Mouse (Mus musculus) MEL (cell line): ENCODE measurements around the gene Trim27. TPM values are rescaled to one million over a fixed set of nuclear protein-coding genes. Genes with fewer than 3 reads are reported as not detected.

Experiments
- DNase-seq: peaks from one replicate; pipeline ENCODE4 v3.0.0; 2011; ENCODE audit warnings: low read depth, low spot score
- H3K27ac ChIP-seq: 2 replicates; pipeline ENCODE4 v1.5.1; 2012; ENCODE audit warnings: low read depth, mild to moderate bottlenecking, control low read depth, low read length, moderate library complexity; ENCODE audit not compliant: control insufficient read depth
- H3K27me3 ChIP-seq, 2 experiments: fragments of 150-350 bp in 1 of 2; sonication (generic) in 1 of 2; 2 replicates each; pipeline ENCODE4 v1.6.1; 2012; ENCODE audit warnings: low read length in 2 of 2, mild to moderate bottlenecking in 2 of 2, improper control_type of control experiment in 1 of 2, moderate library complexity in 1 of 2; ENCODE audit not compliant: insufficient read depth in 2 of 2, control insufficient read depth in 1 of 2
- H3K36me3 ChIP-seq, 2 experiments: 2 replicates each; pipeline ENCODE4 v1.6.1; 2012 to 2014; ENCODE audit warnings: low read length in 2 of 2, improper control_type of control experiment in 1 of 2, inconsistent platforms in 1 of 2, mild to moderate bottlenecking in 1 of 2; ENCODE audit not compliant: insufficient read depth in 2 of 2, control insufficient read depth in 1 of 2
- H3K4me1 ChIP-seq, 2 experiments: fragments of 150-350 bp in 1 of 2; sonication (generic) in 1 of 2; 2 replicates each; pipeline ENCODE4 v1.6.1; 2012; ENCODE audit warnings: low read length in 2 of 2, improper control_type of control experiment in 1 of 2, mild to moderate bottlenecking in 1 of 2; ENCODE audit not compliant: insufficient read depth in 2 of 2, control insufficient read depth in 1 of 2
- H3K4me3 ChIP-seq, 2 experiments: fragments of 150-350 bp in 1 of 2; sonication (generic) in 1 of 2; 2 replicates each; pipeline ENCODE4 v1.5.1; 2012; ENCODE audit warnings: low read depth in 2 of 2, low read length in 2 of 2, mild to moderate bottlenecking in 2 of 2, moderate library complexity in 2 of 2, control low read depth in 1 of 2, improper control_type of control experiment in 1 of 2; ENCODE audit not compliant: control insufficient read depth in 1 of 2, insufficient read depth in 1 of 2
- H3K79me2 ChIP-seq: 2 replicates; pipeline ENCODE4 v1.6.1; 2012; ENCODE audit warnings: mild to moderate bottlenecking, low read length, moderate library complexity; ENCODE audit not compliant: control insufficient read depth, poor library complexity, insufficient read depth
- H3K9ac ChIP-seq: 2 replicates; pipeline ENCODE4 v1.6.1; 2012; ENCODE audit warnings: low read depth, mild to moderate bottlenecking, control low read depth, low read length, moderate library complexity; ENCODE audit not compliant: control insufficient read depth, poor library complexity, severe bottlenecking
- H3K9me3 ChIP-seq: fragments of 150-350 bp; sonication (generic); replicated peaks from 2 replicates; pipeline ENCODE4 v1.6.1; 2012; ENCODE audit warnings: mild to moderate bottlenecking, low read length, improper control_type of control experiment, moderate library complexity; ENCODE audit not compliant: insufficient read depth
- ETS1 ChIP-seq: IDR thresholded peaks from 2 replicates; pipeline ENCODE4 v1.6.1; 2012; ENCODE audit warnings: low read depth, mild to moderate bottlenecking, inconsistent platforms, low read length, improper control_type of control experiment, moderate library complexity
- GATA1 ChIP-seq: IDR thresholded peaks from 2 replicates; pipeline ENCODE4 v1.6.1; 2011; ENCODE audit warnings: low read depth, low read length, improper control_type of control experiment
- MYB ChIP-seq: IDR thresholded peaks from 2 replicates; pipeline ENCODE4 v1.6.1; 2011; ENCODE audit warnings: mild to moderate bottlenecking, low read depth, low read length, improper control_type of control experiment
- NELFE ChIP-seq: IDR thresholded peaks from 2 replicates; pipeline ENCODE4 v1.6.1; 2011; ENCODE audit warnings: low read depth, low read length, improper control_type of control experiment
- POLR2A ChIP-seq, 2 experiments: IDR thresholded peaks; 2 replicates each; pipeline ENCODE4 v1.6.1; 2011 to 2012; ENCODE audit warnings: low read length in 2 of 2, mild to moderate bottlenecking in 2 of 2, control low read depth in 1 of 2, improper control_type of control experiment in 1 of 2, low read depth in 1 of 2, moderate library complexity in 1 of 2; ENCODE audit not compliant: control insufficient read depth in 1 of 2, insufficient read depth in 1 of 2, poor library complexity in 1 of 2
- POLR2AphosphoS5 ChIP-seq: IDR thresholded peaks from 2 replicates; pipeline ENCODE4 v1.6.1; 2012; ENCODE audit warnings: low read depth, borderline replicate concordance, mild to moderate bottlenecking, inconsistent platforms, low read length, moderate library complexity, mixed read lengths
- SMC3 ChIP-seq: IDR thresholded peaks from 2 replicates; pipeline ENCODE4 v1.6.1; 2011; ENCODE audit warnings: low read depth, low read length, improper control_type of control experiment
- TAL1 ChIP-seq: IDR thresholded peaks from 2 replicates; pipeline ENCODE4 v1.6.1; 2012; ENCODE audit warnings: mild to moderate bottlenecking, inconsistent platforms, low read length, moderate library complexity, mixed read lengths
- TBP ChIP-seq: IDR thresholded peaks from 2 replicates; pipeline ENCODE4 v1.8.0; 2011; ENCODE audit warnings: low read depth, low read length, improper control_type of control experiment
- TCF12 ChIP-seq: IDR thresholded peaks from 2 replicates; pipeline ENCODE4 v1.6.1; 2014; ENCODE audit warnings: low read depth, mild to moderate bottlenecking, inconsistent platforms, low read length, improper control_type of control experiment, moderate library complexity
- UBTF ChIP-seq: IDR thresholded peaks from 2 replicates; pipeline ENCODE4 v1.6.1; 2012; ENCODE audit warnings: low read depth, mild to moderate bottlenecking, inconsistent platforms, low read length, improper control_type of control experiment, moderate library complexity, borderline replicate concordance; ENCODE audit not compliant: insufficient read depth
- USF1 ChIP-seq: IDR thresholded peaks from 2 replicates; pipeline ENCODE4 v1.6.1; 2014; ENCODE audit warnings: low read depth, mild to moderate bottlenecking, inconsistent platforms, low read length, improper control_type of control experiment, moderate library complexity
- USF2 ChIP-seq, 2 experiments: IDR thresholded peaks; 2 replicates each; pipeline ENCODE4 v1.6.1; 2011 to 2012; ENCODE audit warnings: improper control_type of control experiment in 2 of 2, low read length in 2 of 2, borderline replicate concordance in 1 of 2, inconsistent platforms in 1 of 2, low read depth in 1 of 2, mild to moderate bottlenecking in 1 of 2; ENCODE audit not compliant: insufficient read depth in 1 of 2
- ZC3H11A ChIP-seq: IDR thresholded peaks from 2 replicates; pipeline ENCODE4 v1.6.1; 2012; ENCODE audit warnings: low read depth, mild to moderate bottlenecking, inconsistent platforms, low read length, improper control_type of control experiment
- polyA plus RNA-seq, 2 experiments: library from polyadenylated mRNA; stranded (reverse) in 1 of 2; unstranded in 1 of 2; fragments of >175 nt in 1 of 2; fragments of >200 nt in 1 of 2; gene quantifications; 2 replicates each; pipeline versions ENCODE4 v1.2.1 to v1.2.4; 2012; ENCODE audit warnings: low replicate concordance in 2 of 2, low read depth in 1 of 2; ENCODE audit not compliant: insufficient read length in 2 of 2, insufficient read depth in 1 of 2, missing spikeins in 1 of 2
- total RNA-seq: library from RNA; depleted of rRNA; stranded (reverse); fragments of 300-350 nt; gene quantifications from 2 replicates; pipeline ENCODE4 v1.2.3, GENCODE M21; 2012

Trim27 gene
- total and polyA plus RNA-seq, 3 experiments = 258 to 339 (median 311) TPM

DNA sequence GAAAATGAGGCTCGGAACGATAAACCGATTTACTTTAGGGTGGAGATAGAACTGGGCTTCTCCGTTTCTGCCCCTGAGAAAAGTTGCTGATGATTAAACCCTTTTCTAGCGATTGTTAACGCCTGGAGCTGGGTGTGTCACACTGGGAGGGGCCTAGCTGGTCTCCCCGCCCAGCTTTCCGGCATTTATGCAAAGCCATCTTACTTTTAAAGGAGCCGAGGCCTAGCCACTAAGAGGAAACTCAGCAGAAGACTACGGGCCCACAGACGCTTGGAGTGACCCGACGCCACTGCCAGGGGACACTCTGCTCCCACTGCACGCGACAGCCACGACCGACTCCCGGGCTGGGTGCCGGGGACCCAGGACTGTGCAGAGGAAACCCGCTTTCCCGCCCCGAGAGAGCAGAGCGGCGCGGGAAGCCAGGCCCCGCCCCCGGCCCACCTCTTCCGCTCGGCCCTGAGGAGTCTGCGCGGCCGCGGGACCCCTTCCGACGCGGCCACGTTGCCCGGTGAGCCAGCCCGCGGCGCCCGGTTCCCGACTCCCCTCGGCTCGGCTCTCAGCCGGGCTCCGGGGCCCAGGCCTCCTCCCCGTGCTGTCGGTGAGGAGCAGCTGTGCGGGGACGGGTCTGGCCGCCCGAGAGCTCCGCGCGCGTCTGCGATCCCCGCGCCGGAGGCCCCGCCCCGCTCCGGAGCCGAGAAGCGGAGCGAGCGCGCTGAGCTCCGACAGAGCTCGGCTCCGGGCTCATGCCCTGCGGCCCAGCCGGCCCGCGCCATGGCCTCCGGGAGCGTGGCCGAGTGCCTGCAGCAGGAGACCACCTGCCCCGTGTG is 692 bp downstream of the Trim27 start:
- H3K27ac ChIP-seq = peak overlapping the region; percentile 97
- peaks cover 13 to 29% of the 10 kb centered on the region in 2 experiments for H3K4me1 ChIP-seq
- TF ChIP-seq MYB = no peak
- no peak for TF ChIP-seq ETS1
- no peak for TF ChIP-seq NELFE
- TF ChIP-seq POLR2A (IDR thresholded peaks at IDR 0.05; ENCODE audit: control insufficient read depth in 1 of 2, insufficient read depth in 1 of 2, low read depth in 1 of 2, low read length in 2 of 2, poor library complexity in 1 of 2) = peak; percentile 65 to 93
- TF ChIP-seq UBTF = 0 out of 2 replicates have a peak, but pooled peaks have one; percentile 78
- TF ChIP-seq TBP = peak; percentile 98
- no peak for TF ChIP-seq SMC3
- no peak for TF ChIP-seq USF1
- no peak for TF ChIP-seq TAL1
- no peak for TF ChIP-seq POLR2AphosphoS5
- TF ChIP-seq USF2 (IDR thresholded peaks at IDR 0.05; ENCODE audit: borderline replicate concordance in 1 of 2, insufficient read depth in 1 of 2, low read depth in 1 of 2, low read length in 2 of 2) = no peak
- H3K9me3 ChIP-seq = no peaks in the 10 kb centered on the region
- H3K27me3 ChIP-seq = no peaks in the 10 kb centered on the region
- peaks cover 44% of the 10 kb centered on the region for H3K79me2 ChIP-seq
- peaks cover 23 to 45% of the 10 kb centered on the region in 2 experiments for H3K36me3 ChIP-seq
- DNase-seq = peak; percentile 98
- H3K9ac ChIP-seq = peak overlapping the region; percentile 90
- H3K4me3 ChIP-seq = peak overlapping the region; percentile 48 to 86

DNA sequence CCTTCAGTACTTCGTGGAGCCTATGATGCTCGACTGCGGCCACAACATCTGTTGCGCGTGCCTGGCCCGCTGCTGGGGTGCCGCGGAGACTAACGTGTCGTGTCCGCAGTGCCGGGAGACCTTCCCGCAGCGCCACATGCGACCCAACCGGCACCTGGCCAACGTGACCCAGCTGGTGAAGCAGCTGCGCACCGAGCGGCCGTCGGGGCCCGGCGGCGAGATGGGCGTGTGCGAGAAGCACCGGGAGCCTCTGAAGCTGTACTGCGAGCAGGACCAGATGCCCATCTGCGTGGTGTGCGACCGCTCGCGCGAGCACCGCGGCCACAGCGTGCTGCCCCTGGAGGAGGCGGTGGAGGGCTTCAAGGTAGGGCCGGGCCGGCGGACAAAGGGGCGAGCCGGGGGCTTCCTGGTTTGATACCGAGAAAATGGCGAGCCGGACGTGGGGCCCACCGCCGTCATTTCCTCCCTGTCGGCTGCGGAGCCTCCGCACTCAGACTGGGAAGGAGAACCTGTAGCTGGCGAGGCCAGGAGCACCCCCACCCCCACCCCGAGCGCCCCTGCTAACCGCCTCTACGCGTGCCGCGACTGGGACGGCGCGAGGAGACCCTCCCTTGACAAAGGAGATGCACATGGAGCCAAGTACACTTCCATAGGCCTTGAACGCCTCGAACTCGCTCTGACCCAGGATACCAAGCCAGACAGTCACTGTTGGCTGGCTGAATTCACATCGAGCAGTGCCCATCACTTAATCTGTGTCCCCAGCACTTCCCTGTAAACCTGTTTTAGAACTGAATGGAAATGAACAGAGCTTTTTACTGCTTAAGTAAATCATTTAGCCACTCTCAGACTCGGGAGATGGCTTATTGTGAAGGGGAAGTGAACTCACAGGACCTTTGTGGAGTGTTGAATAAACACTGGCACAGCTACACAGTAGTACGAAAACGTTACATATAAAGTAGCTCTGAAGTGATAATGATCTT is 1.6 kb downstream of the Trim27 start:
- H3K79me2 ChIP-seq = peaks cover 53% of the 10 kb centered on the region
- peak; percentile 81 for DNase-seq
- no peaks in the 10 kb centered on the region for H3K9me3 ChIP-seq
- H3K9ac ChIP-seq = peak overlapping the region; percentile 90
- H3K36me3 ChIP-seq = peaks cover 30 to 52% of the 10 kb centered on the region in 2 experiments
- H3K4me3 ChIP-seq = peak overlapping the region; percentile 48 to 86
- 0 out of 2 replicates have a peak, but pooled peaks have one; percentile 66 for TF ChIP-seq POLR2AphosphoS5
- TF ChIP-seq TCF12 = no peak
- no peak for TF ChIP-seq GATA1
- no peak for TF ChIP-seq ZC3H11A
- TF ChIP-seq POLR2A (IDR thresholded peaks at IDR 0.05; ENCODE audit: control insufficient read depth in 1 of 2, insufficient read depth in 1 of 2, low read depth in 1 of 2, low read length in 2 of 2, poor library complexity in 1 of 2) = peak in 1 of 2 experiments; percentile 33; a peak in 2 of 4 replicates
- 0 out of 2 replicates have a peak, but pooled peaks have one; percentile 24 for TF ChIP-seq UBTF
- TF ChIP-seq, all 39 proteins: peak for 3
- H3K4me1 ChIP-seq = peaks cover 13 to 29% of the 10 kb centered on the region in 2 experiments
- peak overlapping the region; percentile 97 for H3K27ac ChIP-seq
- no peaks in the 10 kb centered on the region for H3K27me3 ChIP-seq
